Mouse (Mus musculus) erythroid progenitor cell, adult 5-6 weeks (primary cell): Measurements from ENCODE around the gene Stx11. TPM values are rescaled to one million over a fixed set of nuclear protein-coding genes. Genes with fewer than 3 reads are reported as not detected.

Experiments used
- ATAC-seq: replicated peaks from 2 replicates; pipeline ENCODE4 v1.8.0; 2016; ENCODE audit warnings: moderate number of reproducible peaks, mild to moderate bottlenecking, moderate TSS enrichment, inconsistent platforms; ENCODE audit not compliant: poor library complexity, low FRiP score, severe bottlenecking
- total RNA-seq, 2 experiments: library from RNA; stranded (forward) in 1 of 2; stranded (reverse) in 1 of 2; fragments of 150-400 nt in 1 of 2; fragments of 186-747, 209-891 nt in 1 of 2; gene quantifications; 2 replicates each; pipeline versions ENCODE4 v1.2.3 to v1.2.4; 2015 to 2017; ENCODE audit warnings: low replicate concordance in 2 of 2

The Stx11 gene
- total RNA-seq (2015; ENCODE audit: low replicate concordance) (5.9 and 11.5 TPM in 2 replicates), total RNA-seq (2017; ENCODE audit: low replicate concordance) (6.9 and 10.2 TPM in 2 replicates)

DNA sequence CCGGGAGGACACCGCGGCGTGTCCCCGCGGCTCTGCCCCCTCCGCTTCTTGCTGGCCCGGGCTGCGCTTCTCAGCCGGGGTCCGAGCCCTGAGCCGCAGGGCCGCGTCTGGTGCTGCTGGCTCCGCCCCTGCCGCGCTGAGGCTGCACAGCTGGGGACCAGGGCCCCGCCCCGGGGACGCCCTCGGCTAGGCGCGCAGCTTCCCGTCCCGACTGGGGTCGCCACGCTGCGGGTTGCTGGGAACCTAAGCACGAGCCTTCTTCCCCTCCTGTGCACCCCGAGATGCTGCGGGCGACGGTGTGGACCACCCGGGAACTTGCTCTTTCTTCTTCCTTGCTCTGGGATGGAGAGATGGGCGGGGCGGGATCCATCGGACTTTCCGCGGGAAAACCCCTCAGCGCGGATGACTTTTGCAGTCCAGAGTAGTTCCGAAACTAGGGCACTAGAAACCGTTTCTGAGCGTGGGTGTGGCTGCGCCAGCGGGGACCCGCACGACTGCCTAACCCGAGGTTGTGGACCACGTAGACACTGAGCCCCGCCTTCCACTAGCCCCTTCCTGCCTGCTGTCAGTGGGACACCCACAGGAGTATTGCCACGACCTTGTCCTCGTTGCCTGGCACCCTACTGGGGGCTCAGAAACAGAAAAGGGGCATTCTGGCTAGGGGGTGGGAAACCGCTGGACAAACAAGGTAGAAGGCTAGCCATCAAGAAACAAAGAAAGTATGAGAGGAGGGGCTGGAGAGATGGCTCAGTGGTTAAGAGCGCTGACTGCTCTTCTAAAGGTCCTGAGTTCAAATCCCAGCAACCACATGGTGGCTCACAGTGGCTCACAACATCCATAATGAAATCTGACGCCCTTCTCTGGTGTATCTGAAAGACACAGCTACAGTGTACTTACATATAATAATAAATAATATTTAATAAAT, at the start of gene Stx11:
Stx11 (minus strand) TSS at position 148 of the 925 bp plus-strand sequence.
- ATAC-seq: peak; percentile 89

DNA sequence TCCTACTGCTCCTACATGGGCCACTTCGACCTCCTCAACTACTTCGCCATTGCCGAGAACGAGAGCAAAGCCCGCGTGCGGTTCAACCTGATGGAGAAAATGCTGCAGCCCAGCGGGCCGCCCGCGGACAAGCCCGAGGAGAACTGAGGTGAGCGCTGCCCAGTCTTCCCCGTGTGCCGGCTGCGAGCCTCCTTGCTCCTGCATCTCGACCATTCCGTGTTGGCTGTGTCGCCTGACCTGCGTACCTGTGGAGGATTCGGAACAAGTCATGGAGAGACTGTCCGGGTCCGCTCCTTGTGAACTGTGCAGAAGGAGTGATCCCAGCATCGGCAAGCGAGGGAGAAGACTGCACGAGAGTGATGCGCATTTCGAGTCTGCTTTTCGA, 44.6 kb upstream of the Stx11 start:
- ATAC-seq: peak; percentile 57

- peak; percentile 99 for ATAC-seq
These were observed 44.0 kb upstream of the Stx11 start for GRCm38 (mm10) chr10:13007876-13008736.

- no peak for ATAC-seq
These were observed 40.9 kb upstream of the Stx11 start, which contains the start of gene Sf3b5 for GRCm38 (mm10) chr10:13005043-13005442. Gene Sf3b5 (plus strand): TSS chr10:13005343.

DNA sequence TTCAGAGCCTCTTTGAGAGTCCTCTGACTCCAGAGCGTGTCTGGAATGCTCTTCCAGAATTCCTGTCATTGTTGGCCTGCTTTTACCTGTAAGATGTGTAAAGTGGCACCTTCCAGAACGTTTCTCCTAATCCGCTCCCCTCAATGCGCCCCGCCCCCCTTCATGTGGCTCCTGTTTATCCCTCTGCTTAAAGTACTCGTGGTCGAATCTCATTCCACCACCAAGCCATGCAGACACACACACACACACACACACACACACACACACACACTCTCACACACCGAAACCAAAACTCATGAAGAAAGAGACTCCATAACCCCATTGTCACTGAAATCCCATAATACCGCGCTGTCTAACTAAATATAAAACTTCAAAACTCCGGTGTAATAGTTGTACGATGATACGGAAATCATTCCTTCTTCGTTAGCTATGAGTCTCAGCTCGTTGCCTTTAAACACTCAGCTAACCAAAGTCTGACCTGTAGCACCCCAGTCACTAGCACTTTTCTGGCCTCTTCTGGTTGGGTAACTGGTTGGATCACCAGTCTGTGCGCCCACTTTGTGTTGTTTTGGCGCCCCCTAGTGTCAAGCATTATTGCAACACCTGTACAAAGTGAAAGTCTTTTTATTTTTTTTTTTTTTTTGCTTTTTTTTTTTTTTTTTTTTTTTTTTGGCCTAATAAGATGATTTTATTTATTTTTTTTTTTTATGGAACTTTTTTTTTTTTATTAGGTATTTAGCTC, 32.8 kb upstream of the Stx11 start:
- peak; percentile 86 for ATAC-seq

DNA sequence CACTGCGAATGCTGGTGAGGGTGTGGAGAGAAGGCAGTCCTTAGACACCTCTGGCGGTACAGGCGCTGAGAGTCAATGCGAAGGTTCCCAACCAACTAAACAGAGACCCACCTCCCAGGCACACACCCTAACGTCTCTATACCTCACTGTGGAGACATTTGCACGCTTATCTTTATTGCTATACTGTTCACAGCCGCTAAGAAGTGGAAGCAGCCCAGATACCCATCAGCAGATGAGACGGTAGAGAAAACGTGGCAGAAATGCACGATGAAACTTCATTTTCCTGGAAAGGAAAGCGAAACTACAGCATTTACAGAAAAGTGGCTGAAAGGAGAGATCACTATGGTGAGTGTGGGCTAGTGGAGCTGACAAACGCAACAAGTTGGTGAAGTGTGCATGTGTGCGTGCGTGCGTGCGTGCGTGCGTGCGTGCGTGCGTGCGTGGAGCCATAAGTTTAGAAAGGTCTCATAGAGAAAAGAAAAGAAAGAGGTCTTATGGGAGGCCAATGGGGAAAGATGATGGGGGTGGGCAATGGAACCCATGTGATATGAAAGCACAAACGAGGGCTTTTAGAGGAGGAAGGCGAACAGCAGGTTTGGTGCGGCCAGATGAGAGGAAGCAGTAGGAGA, 29.4 kb upstream of the Stx11 start:
- ATAC-seq: no peak

- no peak for ATAC-seq
These were observed 27.9 kb upstream of the Stx11 start for GRCm38 (mm10) chr10:12991953-12992352.

GRCm38 (mm10) chr10:12986943-12987342, 22.8 kb upstream of the Stx11 start:
- 0 out of 2 replicates have a peak, but pooled peaks have one; percentile 31 for ATAC-seq

DNA sequence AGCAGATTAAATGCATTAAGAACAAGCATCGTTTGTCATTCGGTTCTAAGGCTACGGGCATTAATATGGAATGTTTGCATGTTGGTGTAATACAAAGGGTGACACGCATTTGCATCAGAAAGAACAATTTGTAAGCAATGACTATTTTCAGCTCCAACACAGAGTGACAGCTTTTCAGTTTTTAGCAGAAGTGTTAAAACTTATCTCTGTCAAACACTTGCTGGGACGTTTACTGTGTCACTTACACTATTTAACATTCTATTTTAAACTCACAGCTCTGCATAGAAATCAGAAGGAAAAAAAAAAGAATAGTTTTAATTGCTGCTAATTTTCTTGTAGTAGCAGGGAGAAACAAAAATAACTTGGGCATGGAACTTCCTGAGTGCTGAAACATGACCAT, 22.4 kb upstream of the Stx11 start:
- no peak for ATAC-seq

- no peak for ATAC-seq
These were observed 20.9 kb upstream of the Stx11 start for GRCm38 (mm10) chr10:12985028-12985427.

DNA sequence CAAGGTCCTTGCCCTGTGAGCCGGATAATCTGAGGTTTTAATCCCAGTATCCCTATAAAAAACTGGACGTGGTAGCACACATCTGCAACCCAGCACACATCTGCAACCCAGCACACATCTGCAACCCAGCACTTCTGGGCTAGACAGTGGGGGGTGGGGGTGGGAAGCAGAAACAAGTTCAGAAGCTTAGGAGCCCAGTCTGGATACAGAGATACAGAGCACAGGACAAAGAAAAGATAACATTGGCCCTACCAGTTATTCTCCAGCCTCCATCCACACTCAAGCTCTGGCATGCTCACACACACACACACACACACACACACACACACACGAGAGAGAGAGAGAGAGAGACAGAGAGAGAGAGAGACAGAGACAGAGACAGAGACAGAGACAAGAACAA, 19.4 kb upstream of the Stx11 start:
- no peak for ATAC-seq

DNA sequence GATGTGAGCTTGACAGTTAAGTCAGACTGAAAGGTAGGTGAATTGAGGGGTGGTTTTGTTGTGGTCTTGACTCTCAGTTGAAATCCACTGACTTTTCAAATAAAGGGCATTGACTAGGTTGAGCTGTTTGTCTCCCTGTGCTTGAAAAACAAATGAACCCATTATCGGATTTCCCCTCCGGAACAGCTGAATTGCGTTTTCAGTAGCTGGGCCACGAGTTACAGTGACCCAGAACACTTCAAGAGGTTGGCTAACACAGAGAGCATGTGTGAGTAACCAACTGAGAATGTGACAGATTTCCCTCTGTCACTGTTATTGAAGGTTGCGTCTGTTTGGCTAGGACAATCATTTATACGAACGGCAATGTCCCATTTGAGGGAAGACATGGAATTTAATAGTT, 17.0 kb upstream of the Stx11 start:
- ATAC-seq: no peak

GRCm38 (mm10) chr10:12977787-12978212, 13.7 kb upstream of the Stx11 start:
- no peak for ATAC-seq

DNA sequence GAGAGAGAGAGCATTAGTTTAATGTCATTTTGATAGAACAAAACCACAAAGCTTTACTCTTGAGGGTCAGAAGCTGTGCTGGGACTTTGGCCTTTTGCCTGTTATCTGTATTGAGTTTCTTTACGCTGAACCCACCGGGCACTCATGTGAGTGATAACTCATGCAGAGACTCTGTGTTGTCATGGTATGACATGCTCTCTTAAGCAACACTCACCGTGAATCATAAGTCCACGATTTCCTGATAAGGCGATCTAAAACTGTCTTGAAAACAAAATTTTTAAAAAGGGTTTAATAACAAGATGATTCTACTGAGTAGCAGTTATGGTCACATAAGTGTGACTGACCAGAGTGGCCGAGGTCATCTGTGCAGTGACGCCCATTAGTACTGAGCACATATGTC, 12.5 kb upstream of the Stx11 start:
- ATAC-seq: no peak

GRCm38 (mm10) chr10:12975957-12976356, 11.9 kb upstream of the Stx11 start:
- no peak for ATAC-seq

DNA sequence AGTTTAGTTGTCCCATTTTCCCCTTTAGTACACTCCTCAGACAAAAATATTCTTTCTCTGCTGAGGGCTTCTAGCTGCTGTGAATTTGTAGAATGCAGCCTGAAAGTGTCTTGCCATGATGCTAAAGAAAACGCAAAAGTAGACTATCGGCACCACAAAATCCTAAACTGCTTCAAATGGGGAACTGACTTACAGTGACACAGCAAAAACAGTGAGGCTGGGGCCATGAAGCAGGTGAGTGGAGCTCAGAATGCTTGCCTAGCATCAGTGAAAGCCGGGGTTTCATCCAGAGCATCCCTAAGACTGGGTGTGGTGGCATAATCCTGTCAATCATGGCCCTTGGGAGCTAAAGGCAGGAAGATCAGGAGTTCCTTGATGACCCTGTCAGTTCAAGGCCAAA, 11.4 kb upstream of the Stx11 start:
- no peak for ATAC-seq

- no peak for ATAC-seq
These were observed 10.5 kb upstream of the Stx11 start for GRCm38 (mm10) chr10:12974572-12974971.

DNA sequence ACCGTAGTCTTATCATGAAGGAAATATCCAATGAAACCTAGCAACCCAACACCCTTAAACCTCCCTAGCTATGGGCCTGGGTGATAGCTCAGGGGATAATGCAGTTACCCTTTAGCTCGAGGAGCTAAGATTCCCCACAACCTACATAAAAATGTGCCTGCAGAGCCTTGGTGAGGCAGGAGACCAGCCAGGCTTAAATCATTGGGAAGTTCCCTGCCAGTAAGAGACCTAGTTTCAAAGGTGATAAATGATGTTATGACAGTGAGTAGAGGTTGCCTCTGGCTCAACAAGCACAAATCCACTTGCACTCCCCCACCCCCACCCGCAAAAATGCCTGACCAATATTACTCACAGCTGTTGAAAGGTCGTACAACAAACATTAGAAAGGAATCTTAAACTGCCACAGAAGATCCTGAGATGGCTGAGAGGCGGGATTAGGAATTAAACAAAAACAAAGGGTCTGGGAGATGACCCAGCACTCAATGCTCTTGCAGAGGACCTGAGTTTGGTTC, 1.6 kb upstream of the Stx11 start:
- no peak for ATAC-seq
